Mouse (Mus musculus) adrenal gland, adult 2 months (tissue): Measurements from ENCODE around the gene Gm20388. TPM values are rescaled to one million over a fixed set of nuclear protein-coding genes. Genes with fewer than 3 reads are reported as not detected.

Source experiments
- DNase-seq: peaks from one replicate; pipeline ENCODE4 v3.0.0; 2021
- polyA plus RNA-seq: library from polyadenylated mRNA; depleted of rRNA; stranded (reverse); fragments of >200 nt; gene quantifications from 2 replicates; pipeline ENCODE4 v1.2.3, GENCODE M21; 2012
- total RNA-seq, 2 experiments: library from RNA; stranded (reverse); gene quantifications; 2 replicates each; pipeline ENCODE4 v1.2.3; 2021

Gene Gm20388
- total and polyA plus RNA-seq, 3 experiments, result 5.9 to 50.1 (median 9.9) TPM

DNA sequence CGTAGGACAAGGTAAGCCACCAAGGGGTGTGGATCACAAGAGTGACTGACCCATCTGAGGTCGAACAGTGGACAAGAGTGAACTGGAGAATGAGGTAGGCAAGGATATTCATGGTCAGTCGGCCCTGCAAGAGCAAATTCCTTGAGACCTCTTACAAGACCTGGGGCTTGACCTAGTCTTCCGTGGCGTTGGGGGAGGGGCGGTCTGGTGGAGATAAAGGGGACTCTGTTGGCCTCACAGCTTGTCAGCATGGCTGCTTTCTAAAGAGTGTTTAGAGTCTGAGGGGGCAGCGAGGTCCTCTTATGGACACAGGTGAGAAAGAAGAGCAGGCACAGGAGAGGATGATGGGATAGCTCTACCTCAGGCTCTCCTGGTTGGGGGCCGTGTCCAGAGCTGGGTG is 258.5 kb downstream of the Gm20388 start:
- DNase-seq, result no peak

DNA sequence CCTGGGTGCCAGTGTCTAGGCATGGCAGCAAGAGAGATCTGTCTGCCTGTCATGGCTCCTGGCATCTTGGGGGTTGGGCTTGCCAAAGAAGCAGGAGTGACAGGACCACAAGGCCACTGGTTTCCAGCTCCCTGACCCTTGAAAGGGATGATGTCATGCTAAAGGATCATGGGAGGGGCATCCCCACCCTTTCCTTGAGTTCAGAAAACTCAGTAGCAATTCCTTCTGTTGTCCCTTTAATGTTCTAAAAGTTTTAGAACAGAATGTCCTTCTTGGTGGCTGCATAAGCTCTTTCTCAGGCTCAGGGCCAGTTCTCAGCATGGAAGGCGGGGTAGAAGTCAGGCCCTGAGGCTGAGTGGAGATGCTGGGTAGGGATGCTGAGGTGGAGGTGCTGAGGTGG is 262.6 kb downstream of the Gm20388 start:
- no peak for DNase-seq

DNA sequence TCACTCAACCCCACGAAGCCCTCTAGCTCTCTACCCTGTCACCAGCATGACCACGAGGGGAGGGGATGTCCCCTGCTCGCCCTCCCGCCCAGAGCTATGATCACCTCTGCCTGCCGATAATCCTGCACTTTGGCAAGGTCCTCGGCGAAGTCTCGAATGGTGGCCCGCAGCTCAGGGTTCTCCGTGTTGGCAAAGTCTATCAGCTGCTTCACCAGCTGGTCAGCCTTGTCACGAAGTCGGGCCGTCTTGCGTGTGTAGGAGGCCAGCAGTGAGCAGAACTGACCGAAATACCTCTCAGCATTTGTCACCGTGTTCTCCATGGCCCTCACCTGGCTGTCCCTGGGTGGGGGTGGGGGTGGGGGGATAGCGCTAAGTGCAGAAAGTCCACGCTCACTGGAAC is 264.0 kb downstream of the Gm20388 start:
- DNase-seq, result no peak

- DNase-seq, result no peak
Measured at GRCm38 (mm10) chr8:120176605-120177004, 266.0 kb downstream of the Gm20388 start.

GRCm38 (mm10) chr8:120177318-120178123 is 266.9 kb downstream of the Gm20388 start, which contains the start of gene Fam92b:
Gene Fam92b (minus strand): TSS chr8:120177466.
- peak; percentile 70 for DNase-seq

GRCm38 (mm10) chr8:120178124-120178514 is 267.5 kb downstream of the Gm20388 start:
- no peak for DNase-seq

DNA sequence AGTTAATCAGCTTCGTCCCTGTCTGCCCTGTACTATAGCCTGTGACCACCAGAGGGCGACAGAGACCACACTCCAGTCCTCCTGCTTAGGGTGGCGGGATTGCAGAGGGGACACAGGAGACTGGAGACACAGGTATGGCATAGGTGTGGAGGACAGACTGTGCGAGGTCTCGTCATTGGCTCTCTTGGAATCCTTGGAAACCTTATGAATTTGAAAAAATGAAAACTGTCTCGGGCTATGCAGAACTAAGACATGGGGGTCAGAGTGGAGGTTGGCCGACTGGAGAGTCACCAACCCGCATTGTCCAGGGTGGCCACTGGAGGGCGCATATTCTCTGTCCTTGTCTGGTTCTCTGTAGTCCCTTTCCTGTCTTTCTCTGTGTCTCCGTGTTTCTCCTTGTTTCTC is 268.4 kb downstream of the Gm20388 start:
- peak; percentile 93 for DNase-seq

DNA sequence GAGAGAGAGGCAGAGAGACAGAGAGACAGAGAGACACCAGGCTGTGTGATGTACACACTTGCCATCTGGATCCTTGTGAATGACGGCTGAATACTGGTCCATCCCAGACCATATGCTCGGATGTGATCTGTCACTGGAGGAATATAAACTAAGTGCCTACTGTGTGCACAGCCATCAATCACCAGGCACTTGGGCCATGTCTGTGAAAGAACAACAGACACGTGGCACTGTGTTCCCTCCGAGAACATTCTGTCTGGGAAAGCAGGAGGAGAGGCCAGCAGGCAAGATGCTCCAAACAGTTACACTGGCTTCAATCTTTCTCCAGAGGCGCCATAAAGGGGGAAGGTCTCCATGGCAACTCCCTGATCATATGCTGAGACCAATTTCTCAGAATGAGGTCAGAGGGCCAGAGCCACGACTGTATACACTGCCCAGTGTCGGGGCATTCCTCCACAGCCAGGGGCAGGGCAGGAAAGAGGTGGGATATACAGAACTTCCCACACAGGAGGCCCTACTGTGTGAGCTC is 269.9 kb downstream of the Gm20388 start:
- DNase-seq, result no peak

- DNase-seq, result peak; percentile 64
Measured at GRCm38 (mm10) chr8:120181274-120181673, 270.6 kb downstream of the Gm20388 start.

GRCm38 (mm10) chr8:120181861-120182414 is 271.3 kb downstream of the Gm20388 start:
- DNase-seq, result peak; percentile 50

GRCm38 (mm10) chr8:120184366-120184765 is 273.7 kb downstream of the Gm20388 start:
- no peak for DNase-seq

GRCm38 (mm10) chr8:120184850-120185792 is 274.5 kb downstream of the Gm20388 start:
- no peak for DNase-seq

DNA sequence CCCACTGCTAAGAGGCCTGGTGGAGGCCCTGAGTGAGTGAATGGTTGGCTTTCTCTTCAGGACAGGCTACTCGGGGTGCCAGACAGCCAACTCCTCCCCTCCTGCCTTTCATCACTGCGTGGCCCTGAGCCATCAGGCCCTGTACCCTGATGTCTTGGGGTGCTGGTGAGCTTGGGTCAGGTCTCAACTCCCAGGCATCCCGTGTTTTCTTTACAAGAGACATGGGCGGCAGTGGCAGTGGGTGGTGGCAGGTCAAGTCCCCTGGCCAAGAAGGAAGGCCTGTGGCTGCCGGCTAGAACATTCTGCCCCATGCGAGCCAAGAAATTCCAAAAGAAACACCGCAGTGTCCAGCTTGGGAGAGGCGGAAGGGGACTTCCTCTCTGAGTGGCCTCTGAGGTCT is 275.8 kb downstream of the Gm20388 start:
- DNase-seq, result peak; percentile 76

- DNase-seq, result peak; percentile 81
Measured at GRCm38 (mm10) chr8:120188510-120188909, 277.9 kb downstream of the Gm20388 start.

- DNase-seq, result no peak
Measured at GRCm38 (mm10) chr8:120189440-120189839, 278.8 kb downstream of the Gm20388 start.

DNA sequence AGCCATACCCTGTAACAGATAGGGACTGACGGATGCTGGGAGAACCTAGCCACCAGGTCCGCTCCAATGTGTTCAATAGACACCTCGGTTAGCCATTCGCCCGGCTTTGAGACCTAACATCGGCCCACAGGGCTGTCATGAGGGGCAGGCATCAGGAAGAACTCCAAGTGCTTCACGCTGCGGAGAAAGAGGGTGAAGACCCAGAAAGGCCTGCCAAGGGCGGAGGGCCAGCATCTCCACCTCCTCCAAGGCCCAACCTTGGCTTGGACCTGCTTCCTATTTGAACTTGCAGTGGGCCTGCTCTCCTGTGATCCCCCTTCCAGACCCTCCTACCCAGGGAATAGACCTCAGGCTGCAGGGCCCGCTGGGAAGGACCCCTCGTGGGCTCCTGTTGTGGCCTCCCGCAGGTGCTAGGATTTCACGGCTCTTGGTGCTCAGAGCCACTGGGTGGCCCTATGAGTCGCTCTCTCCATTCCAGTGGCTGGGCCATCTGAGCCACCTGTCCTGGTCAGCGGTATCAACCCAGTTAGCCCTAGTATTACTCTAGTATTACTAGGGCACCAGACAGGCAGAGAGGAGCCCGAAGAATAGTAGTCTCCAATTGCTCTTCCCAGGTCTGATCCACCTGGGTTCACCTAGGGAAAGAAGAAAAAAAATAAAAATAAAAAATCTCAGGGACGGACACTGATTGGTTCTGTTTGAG is 279.6 kb downstream of the Gm20388 start:
- no peak for DNase-seq

DNA sequence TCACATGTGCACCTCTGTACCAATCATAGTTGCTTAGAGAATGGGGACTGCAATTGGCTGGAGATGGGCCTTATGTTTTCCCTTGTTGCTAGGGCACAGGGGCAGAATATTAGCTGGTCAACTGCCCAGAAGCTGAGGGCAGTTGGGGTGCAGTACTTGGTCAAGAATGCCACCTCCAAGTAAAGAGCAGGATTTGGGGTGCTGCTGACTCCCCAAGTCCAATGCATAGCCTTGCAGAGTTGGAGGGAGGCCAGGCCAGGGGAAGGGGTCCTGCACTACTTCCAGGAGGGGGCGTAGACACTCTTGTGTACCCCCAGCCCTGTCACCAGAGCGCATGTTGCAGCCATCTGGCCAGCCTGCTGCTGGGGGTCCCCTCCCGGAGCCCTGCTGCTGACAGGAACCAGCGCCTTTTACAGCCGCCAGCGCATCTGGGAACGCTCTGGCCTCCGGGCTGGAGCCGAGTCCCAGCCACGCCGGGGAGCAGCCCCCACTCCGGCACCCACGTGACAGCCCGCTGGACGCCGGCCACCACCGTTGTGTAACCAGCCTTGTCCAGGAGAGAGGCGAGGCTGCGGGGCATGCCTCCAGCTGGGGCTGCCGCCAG is 280.3 kb downstream of the Gm20388 start:
- peak; percentile 98 for DNase-seq

DNA sequence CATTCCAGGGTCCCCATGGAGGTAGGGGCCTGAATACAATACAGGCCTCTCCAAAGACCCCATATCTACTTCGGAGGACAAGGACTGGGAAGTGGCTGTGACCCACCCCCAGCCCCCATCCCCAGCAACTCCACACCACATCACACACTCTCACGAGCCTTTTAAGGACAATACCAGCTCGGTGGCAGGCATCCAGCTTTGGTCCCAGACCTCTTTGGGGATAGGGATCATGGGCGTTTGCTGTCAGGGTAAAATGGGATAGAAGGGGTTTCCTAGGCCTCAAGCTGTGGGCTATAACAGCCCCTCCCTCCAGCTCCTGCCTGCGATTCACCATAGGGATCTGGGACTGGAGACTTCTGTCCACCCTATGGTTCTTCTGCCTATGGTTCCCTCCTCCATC is 281.0 kb downstream of the Gm20388 start:
- no peak for DNase-seq

DNA sequence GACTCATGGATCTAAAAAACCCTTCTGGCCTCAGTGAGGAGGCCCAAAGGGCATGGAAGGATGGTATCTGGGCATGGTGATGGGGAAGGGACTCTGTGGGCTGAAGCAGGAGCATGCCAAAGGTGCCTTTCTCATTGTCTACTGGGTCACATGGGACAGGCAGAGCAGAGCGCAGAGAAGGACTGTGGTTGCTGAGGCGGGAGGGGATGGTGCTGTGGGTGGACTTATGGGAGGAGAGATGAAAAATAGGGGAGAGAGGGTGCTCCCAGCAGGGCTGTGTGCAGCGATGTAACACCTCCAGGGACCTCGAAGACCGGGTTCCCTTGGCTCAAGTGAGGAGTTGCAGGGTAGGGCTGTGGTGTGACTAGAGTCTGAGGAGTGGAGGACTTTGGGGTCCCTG is 281.5 kb downstream of the Gm20388 start:
- no peak for DNase-seq

DNA sequence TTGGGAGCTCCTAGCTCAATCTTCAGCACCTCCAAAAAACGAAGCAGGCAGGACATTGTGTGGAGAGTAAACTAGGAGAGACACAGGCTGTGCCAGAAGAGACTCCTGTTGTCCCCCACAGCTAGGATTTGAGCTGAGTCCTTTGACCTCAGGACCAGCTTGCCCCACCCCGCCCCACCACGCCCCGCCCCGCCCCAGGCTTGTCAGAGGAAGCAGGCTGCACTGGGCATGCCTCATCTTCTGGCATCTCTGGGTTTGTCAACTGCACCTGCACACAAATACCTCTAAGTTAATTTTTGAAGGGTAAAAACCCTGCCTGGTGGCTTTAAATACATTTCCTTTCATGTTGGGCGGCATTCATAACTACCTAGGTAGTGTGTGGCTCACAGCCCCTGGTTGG is 290.7 kb downstream of the Gm20388 start:
- DNase-seq, result no peak

DNA sequence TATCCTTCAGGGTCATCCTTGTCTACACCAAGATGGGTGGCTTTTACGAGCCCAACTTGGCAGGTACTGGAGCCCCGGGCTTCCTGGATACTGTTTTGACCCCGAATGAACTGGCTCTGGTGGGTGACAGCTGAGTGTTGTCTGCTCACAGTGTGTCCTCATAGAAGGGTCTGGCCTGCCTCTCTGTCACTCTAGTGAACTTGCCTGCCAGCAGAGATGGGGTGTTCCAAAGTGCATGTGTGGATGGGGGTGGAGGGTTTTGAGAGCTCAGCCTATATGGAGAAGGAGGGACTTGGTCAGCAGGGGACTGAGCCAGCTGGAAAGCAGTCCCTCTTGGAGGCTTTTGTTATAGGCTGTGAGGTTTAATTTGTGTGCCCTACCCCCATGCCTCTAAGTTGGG is 291.9 kb downstream of the Gm20388 start:
- no peak for DNase-seq
